Mouse (Mus musculus) intestine, embryonic 16.5 days (tissue): ENCODE measurements around the gene Ces1e. TPM values are rescaled to one million over a fixed set of nuclear protein-coding genes. Genes with fewer than 3 reads are reported as not detected.

Experiments used
- ATAC-seq: fragments of 200-750 bp; cut with Nextera tagmentation; 2 replicates; pipeline ENCODE4 v1.8.0; 2017; ENCODE audit warnings: moderate TSS enrichment, moderate library complexity
- H3K27ac ChIP-seq: fragments of 300-500 bp; sonication (generic); 2 replicates; pipeline ENCODE4 v1.5.1; 2014; ENCODE audit warnings: mild to moderate bottlenecking, low read length
- H3K27me3 ChIP-seq: fragments of 300-500 bp; sonication (generic); replicated peaks from 2 replicates; pipeline ENCODE4 v1.6.1; 2014; ENCODE audit warnings: low read length, control low read depth, mixed read lengths; ENCODE audit not compliant: control insufficient read depth, insufficient read depth
- H3K36me3 ChIP-seq: fragments of 300-500 bp; sonication (generic); 2 replicates; pipeline ENCODE4 v1.6.1; 2014; ENCODE audit warnings: low read length, control low read depth; ENCODE audit not compliant: control insufficient read depth, insufficient read depth
- H3K4me1 ChIP-seq: fragments of 300-500 bp; sonication (generic); 2 replicates; pipeline ENCODE4 v1.6.1; 2014; ENCODE audit warnings: low read length, control low read depth, mixed read lengths; ENCODE audit not compliant: control insufficient read depth, insufficient read depth
- H3K4me2 ChIP-seq: fragments of 300-500 bp; sonication (generic); 2 replicates; pipeline ENCODE4 v1.6.1; 2014; ENCODE audit warnings: low read depth, low read length, control low read depth
- H3K4me3 ChIP-seq: fragments of 300-500 bp; sonication (generic); 2 replicates; pipeline ENCODE4 v1.5.1; 2014; ENCODE audit warnings: mild to moderate bottlenecking, low read length
- H3K9ac ChIP-seq: fragments of 300-500 bp; sonication (generic); 2 replicates; pipeline ENCODE4 v1.6.1; 2014; ENCODE audit warnings: low read depth, low read length
- H3K9me3 ChIP-seq: fragments of 300-500 bp; sonication (generic); 2 replicates; pipeline ENCODE4 v1.6.1; 2016; ENCODE audit warnings: low read length, control low read depth; ENCODE audit not compliant: control insufficient read depth
- WGBS: fragments of 180-500 bp; shearing (Covaris S2); extraction: QIAGEN DNeasy Blood & Tissue Kit; methylation state at CpG from one replicate; pipeline ENCODE4 v1.1.7; 2014; 5-methylcytosine and 5-hydroxymethylcytosine counted together
- polyA plus RNA-seq: library from polyadenylated mRNA; unstranded; fragments of >200 nt; fragmentation: Nextera tagmentation; extraction: Ambion mirVana; gene quantifications from 2 replicates; pipeline ENCODE4 v1.2.1, GENCODE M21; 2015

Gene Ces1e
- 4.3 and 4.5 TPM in 2 replicates for polyA plus RNA-seq

DNA sequence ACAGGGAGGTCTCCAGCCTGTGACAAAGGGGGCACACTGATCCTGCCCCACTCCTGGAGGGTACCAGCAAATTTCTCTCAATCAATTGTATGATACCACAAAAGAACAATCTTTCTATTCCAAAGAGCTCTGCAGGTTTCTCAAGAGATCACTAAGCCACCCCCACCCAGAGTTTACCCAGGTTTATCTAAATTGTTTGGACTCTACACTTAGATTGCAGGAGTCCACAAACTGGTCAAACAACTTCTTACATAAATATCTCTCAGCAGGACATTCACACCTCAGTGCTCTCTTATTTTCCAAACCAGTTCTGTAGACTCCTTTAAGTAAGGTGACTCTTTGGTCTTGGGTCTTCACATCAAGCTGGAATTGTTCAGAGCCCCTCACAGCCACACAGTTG is at the start of gene Ces1e:
Gene Ces1e (minus strand): TSS at position 174 of the 400 bp plus-strand sequence.
- no peak within 1 kb of the TSS for H3K9ac ChIP-seq
- peak; percentile 97 for ATAC-seq
- peaks cover 4% of the 10 kb centered on the region for H3K4me1 ChIP-seq
- no peaks in the 10 kb centered on the region for H3K9me3 ChIP-seq
- H3K4me3 ChIP-seq, result no peak within 1 kb of the TSS
- peak within 1 kb of the TSS; percentile 59; the same call in 1 of the 2 replicates for H3K27ac ChIP-seq
- H3K4me2 ChIP-seq, result peak within 1 kb of the TSS; percentile 45
- no peaks in the 10 kb centered on the region for H3K27me3 ChIP-seq
- no peaks in the 10 kb centered on the region for H3K36me3 ChIP-seq

- 69% methylated on average over 4 of the region's 4 CpGs for WGBS
- ATAC-seq, result no peak
Measured at GRCm38 (mm10) chr8:93278176-93278805, 48.9 kb upstream of the Ces1e start.

DNA sequence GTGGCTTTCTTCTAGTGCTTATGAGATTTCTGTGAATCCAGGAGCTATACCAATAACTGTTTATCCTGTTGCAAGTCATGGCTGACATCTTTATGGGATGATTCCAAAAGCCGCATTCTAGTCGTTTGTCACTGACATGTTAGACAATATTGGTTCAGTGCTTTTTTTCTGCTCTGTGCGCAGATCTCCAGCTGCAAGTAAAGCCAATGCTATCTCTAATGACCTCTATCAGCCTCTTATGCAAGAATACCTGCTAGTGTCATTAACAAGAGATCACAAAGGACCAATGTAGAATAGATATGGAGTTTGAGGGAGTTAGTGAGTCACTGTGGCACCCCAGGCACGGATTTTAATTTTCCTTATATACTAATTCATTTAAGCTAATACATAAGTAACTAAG is 45.2 kb upstream of the Ces1e start:
- no peaks in the 10 kb centered on the region for H3K36me3 ChIP-seq
- H3K9me3 ChIP-seq, result no peaks in the 10 kb centered on the region
- ATAC-seq, result no peak
- no peak overlapping the region for H3K9ac ChIP-seq
- H3K4me1 ChIP-seq, result no peaks in the 10 kb centered on the region
- H3K27me3 ChIP-seq, result no peaks in the 10 kb centered on the region
- no peak overlapping the region for H3K27ac ChIP-seq
- 74% methylated on average over 4 of the region's 4 CpGs for WGBS
- no peak overlapping the region for H3K4me3 ChIP-seq
- no peak overlapping the region for H3K4me2 ChIP-seq

More at GRCm38 (mm10) chr8:93278176-93278805, 48.9 kb upstream of the Ces1e start:
- Histone ChIP-seq H3K27ac (no peak overlapping the region), H3K9me3 (no peaks in the 10 kb centered on the region), H3K4me2 (no peak overlapping the region), H3K9ac (no peak overlapping the region), H3K27me3 (no peaks in the 10 kb centered on the region), H3K4me3 (no peak overlapping the region), H3K36me3 (no peaks in the 10 kb centered on the region), H3K4me1 (no peaks in the 10 kb centered on the region)

- Histone ChIP-seq H3K4me2 (no peak overlapping the region), H3K4me1 (no peaks in the 10 kb centered on the region), H3K36me3 (no peaks in the 10 kb centered on the region), H3K9me3 (no peaks in the 10 kb centered on the region), H3K4me3 (no peak overlapping the region), H3K9ac (no peak overlapping the region), H3K27ac (no peak overlapping the region), H3K27me3 (no peaks in the 10 kb centered on the region)
- ATAC-seq, result peak; percentile 81
- WGBS, result 77% methylated on average over 3 of the region's 3 CpGs
Measured at GRCm38 (mm10) chr8:93273321-93273720, 43.9 kb upstream of the Ces1e start.

GRCm38 (mm10) chr8:93272686-93273085 is 43.3 kb upstream of the Ces1e start:
- Histone ChIP-seq H3K4me2 (no peak overlapping the region), H3K27ac (no peak overlapping the region), H3K27me3 (no peaks in the 10 kb centered on the region), H3K4me1 (no peaks in the 10 kb centered on the region), H3K9ac (no peak overlapping the region), H3K4me3 (no peak overlapping the region), H3K36me3 (no peaks in the 10 kb centered on the region), H3K9me3 (no peaks in the 10 kb centered on the region)
- WGBS, result 69% methylated on average over 4 of the region's 4 CpGs
- ATAC-seq, result 0 out of 2 replicates have a peak, but pooled peaks have one; percentile 18

GRCm38 (mm10) chr8:93261436-93261835 is 32.0 kb upstream of the Ces1e start:
- Histone ChIP-seq H3K9me3 (no peaks in the 10 kb centered on the region), H3K4me1 (no peaks in the 10 kb centered on the region), H3K4me3 (no peak overlapping the region), H3K36me3 (no peaks in the 10 kb centered on the region), H3K4me2 (no peak overlapping the region), H3K9ac (no peak overlapping the region), H3K27ac (no peak overlapping the region), H3K27me3 (no peaks in the 10 kb centered on the region)
- WGBS, result 48% methylated on average over 2 of the region's 2 CpGs
- ATAC-seq, result 0 out of 2 replicates have a peak, but pooled peaks have one; percentile 53

GRCm38 (mm10) chr8:93252400-93252925 is 23.0 kb upstream of the Ces1e start:
- H3K27ac ChIP-seq, result no peak overlapping the region
- H3K36me3 ChIP-seq, result no peaks in the 10 kb centered on the region
- WGBS, result 86% methylated on average over 1 of the region's 1 CpGs
- H3K9ac ChIP-seq, result no peak overlapping the region
- no peak overlapping the region for H3K4me3 ChIP-seq
- no peak overlapping the region for H3K4me2 ChIP-seq
- peak; percentile 77 for ATAC-seq
- H3K4me1 ChIP-seq, result no peaks in the 10 kb centered on the region
- no peaks in the 10 kb centered on the region for H3K27me3 ChIP-seq
- H3K9me3 ChIP-seq, result no peaks in the 10 kb centered on the region

- H3K9ac ChIP-seq, result no peak overlapping the region
- ATAC-seq, result peak; percentile 88
- H3K4me2 ChIP-seq, result no peak overlapping the region
- H3K4me3 ChIP-seq, result no peak overlapping the region
- no peak overlapping the region for H3K27ac ChIP-seq
- 54% methylated on average over 2 of the region's 2 CpGs for WGBS
- H3K4me1 ChIP-seq, result no peaks in the 10 kb centered on the region
- H3K27me3 ChIP-seq, result no peaks in the 10 kb centered on the region
- no peaks in the 10 kb centered on the region for H3K9me3 ChIP-seq
- H3K36me3 ChIP-seq, result no peaks in the 10 kb centered on the region
Measured at GRCm38 (mm10) chr8:93246057-93246456, 16.6 kb upstream of the Ces1e start.

DNA sequence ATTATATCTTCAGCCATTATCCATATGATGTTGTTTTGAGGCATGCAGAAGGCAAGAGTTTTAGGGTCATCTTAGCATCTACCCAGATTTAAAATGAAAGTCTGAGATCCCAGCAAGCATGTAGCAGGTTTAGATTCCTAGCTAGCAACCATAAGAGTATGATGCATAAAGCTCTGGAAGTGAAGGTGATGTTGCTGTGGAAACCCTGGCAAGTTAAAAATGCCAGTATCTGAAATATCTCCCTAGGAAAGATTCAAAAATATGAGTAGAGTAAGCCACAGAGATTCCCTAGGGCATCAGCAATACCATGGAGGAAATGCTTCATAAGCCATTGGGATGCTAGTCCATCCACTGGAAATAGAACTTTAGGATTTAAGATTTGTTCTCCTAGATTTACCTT is 10.5 kb upstream of the Ces1e start:
- Histone ChIP-seq H3K9ac (no peak overlapping the region), H3K9me3 (no peaks in the 10 kb centered on the region), H3K4me3 (no peak overlapping the region), H3K4me2 (no peak overlapping the region), H3K27ac (no peak overlapping the region), H3K4me1 (no peaks in the 10 kb centered on the region), H3K36me3 (no peaks in the 10 kb centered on the region), H3K27me3 (no peaks in the 10 kb centered on the region)
- no peak for ATAC-seq

DNA sequence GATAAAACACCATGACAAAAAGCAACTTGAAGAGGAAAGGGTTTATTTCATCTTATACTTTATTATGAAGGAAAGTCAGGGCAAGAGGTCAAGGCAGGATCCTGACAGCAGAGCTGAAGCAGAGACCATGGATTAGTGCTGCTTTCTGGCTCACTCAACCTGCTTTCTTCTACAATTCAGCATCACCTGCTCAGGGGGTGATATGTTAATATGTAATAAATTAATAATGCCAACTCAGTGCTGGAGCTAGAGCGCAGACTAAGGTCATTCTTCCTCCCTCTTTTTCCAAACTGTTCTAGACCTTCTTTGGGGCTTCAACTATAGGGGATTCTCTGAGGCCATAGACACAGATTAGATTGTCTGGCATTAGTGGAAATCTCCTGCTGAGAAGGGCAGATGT is 6.3 kb upstream of the Ces1e start:
- no peak for ATAC-seq
- no peak overlapping the region for H3K4me3 ChIP-seq
- H3K27me3 ChIP-seq, result no peaks in the 10 kb centered on the region
- WGBS, result 76% methylated on average over 1 of the region's 1 CpGs
- H3K4me1 ChIP-seq, result no peaks in the 10 kb centered on the region
- no peak overlapping the region for H3K9ac ChIP-seq
- H3K4me2 ChIP-seq, result no peak overlapping the region
- no peaks in the 10 kb centered on the region for H3K9me3 ChIP-seq
- H3K27ac ChIP-seq, result no peak overlapping the region
- no peaks in the 10 kb centered on the region for H3K36me3 ChIP-seq
